Mouse (Mus musculus): Measurements from ENCODE around the gene Dspp. TPM values are rescaled to one million over a fixed set of nuclear protein-coding genes. Genes with fewer than 3 reads are reported as not detected.

Dspp gene
- 0.07 TPM in 1 of 2 replicates, not detected in the other for polyA plus RNA-seq (2015; fragmentation: Nextera tagmentation; extraction: Ambion mirVana)

DNA sequence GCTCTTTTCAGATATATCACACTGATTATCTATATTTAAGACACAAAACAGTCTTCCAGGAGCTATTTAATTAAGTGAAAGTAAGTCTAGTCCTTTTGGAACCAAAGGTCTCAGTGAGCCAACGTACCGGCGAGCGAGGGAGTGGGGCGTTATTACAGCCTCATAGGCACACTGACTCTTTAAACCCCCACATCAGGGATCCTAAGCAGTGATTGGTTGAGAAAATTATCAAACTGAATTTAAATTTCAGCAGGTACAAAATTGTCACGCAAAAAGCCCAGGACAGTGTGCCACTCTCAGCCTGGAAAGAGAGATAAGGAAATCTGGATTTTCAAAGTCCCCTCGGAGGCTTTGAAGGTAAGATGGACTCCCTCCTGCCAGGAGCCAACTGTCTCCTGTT is at the start of gene Dspp:
Dspp (plus strand) TSS at position 301 of the 400 bp plus-strand sequence.

DNA sequence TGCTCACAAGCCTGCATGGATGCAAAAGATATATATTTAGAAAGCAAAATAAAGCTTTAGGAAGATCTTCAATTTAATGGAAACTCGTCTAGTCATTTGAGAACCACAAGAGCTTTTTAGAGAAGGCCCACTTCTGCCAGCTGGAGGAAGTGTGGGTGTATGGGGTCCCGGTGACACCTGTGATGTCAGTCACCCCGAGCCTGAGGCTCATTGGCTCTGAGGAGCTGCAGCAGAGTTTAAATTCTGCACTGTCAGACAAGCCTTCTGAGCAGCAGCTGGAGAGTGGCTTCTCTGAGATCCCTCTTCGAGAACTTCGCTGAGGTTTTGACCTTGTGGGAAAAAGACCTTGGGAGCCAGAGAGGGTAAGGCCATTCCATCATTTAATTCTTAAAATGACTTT is 31.8 kb downstream of the Dspp start, which contains the start of gene Dmp1:
Dmp1 (plus strand) TSS at position 263 of the 400 bp plus-strand sequence.

Other genes with a start within 250 kb of the Dspp start
- gene Hsd17b13, start 193.3 kb upstream of the Dspp start, polyA plus RNA-seq (2015; fragmentation: Nextera tagmentation; extraction: Ambion mirVana) = 10.0 and 12.4 TPM in 2 replicates
- gene Hsd17b11, start 148.8 kb upstream of the Dspp start, polyA plus RNA-seq (2015; fragmentation: Nextera tagmentation; extraction: Ambion mirVana) = 11.8 and 12.5 TPM in 2 replicates
- 54.7 and 81.3 TPM in 2 replicates for gene Nudt9, start 124.4 kb upstream of the Dspp start, polyA plus RNA-seq (2015; fragmentation: Nextera tagmentation; extraction: Ambion mirVana)
- not detected in 2 replicates for gene Gm17660, start 93.1 kb upstream of the Dspp start, polyA plus RNA-seq (2015; fragmentation: Nextera tagmentation; extraction: Ambion mirVana)
- 69.5 and 70.5 TPM in 2 replicates for gene Sparcl1, start 57.0 kb upstream of the Dspp start, polyA plus RNA-seq (2015; fragmentation: Nextera tagmentation; extraction: Ambion mirVana)
- 0.25 and 0.48 TPM in 2 replicates for gene Dmp1, start 31.9 kb downstream of the Dspp start, polyA plus RNA-seq (2015; fragmentation: Nextera tagmentation; extraction: Ambion mirVana)
- 0.35 and 1.7 TPM in 2 replicates for gene Ibsp, start 128.5 kb downstream of the Dspp start, polyA plus RNA-seq (2015; fragmentation: Nextera tagmentation; extraction: Ambion mirVana)
- not detected in 2 replicates for gene Mepe, start 154.6 kb downstream of the Dspp start, polyA plus RNA-seq (2015; fragmentation: Nextera tagmentation; extraction: Ambion mirVana)